Mouse (Mus musculus): ENCODE data around the gene Gpat2. TPM values are rescaled to one million over a fixed set of nuclear protein-coding genes. Genes with fewer than 3 reads are reported as not detected.

Gpat2 gene
- polyA plus RNA-seq, 1 experiment from 2014 or later = 0.40 TPM

- whole genome bisulfite sequencing = 57% methylated on average over 6 of the region's 6 CpGs
- Histone ChIP-seq H3K4me3 (ENCODE audit: low read depth, low read length) (no peak overlapping the region), H3K4me2 (ENCODE audit: low read depth, low read length, severe bottlenecking) (no peak overlapping the region), H3K27me3 (ENCODE audit: control insufficient read depth, insufficient read depth, low read length) (0 out of 2 replicates have a peak, but pooled peaks cover 2% of the 10 kb centered on the region), H3K36me3 (ENCODE audit: control insufficient read depth, insufficient read depth, low read length) (no peaks in the 10 kb centered on the region), H3K9me3 (ENCODE audit: control insufficient read depth, low read length) (no peaks in the 10 kb centered on the region), H3K4me1 (replicated peaks; ENCODE audit: control insufficient read depth, insufficient read depth, low read length) (no peaks in the 10 kb centered on the region), H3K9ac (ENCODE audit: low read length) (no peak overlapping the region), H3K27ac (ENCODE audit: low read depth, low read length) (no peak overlapping the region)
- no peak for ATAC-seq (replicated peaks; ENCODE audit: low FRiP score)
- no peak for DNase-seq (ENCODE audit: low spot score)
Measured at GRCm38 (mm10) chr2:127451748-127452147, 26.7 kb downstream of the Gpat2 start.

GRCm38 (mm10) chr2:127453141-127453540 is 28.1 kb downstream of the Gpat2 start:
- no peak for ATAC-seq (replicated peaks; ENCODE audit: low FRiP score)
- Histone ChIP-seq H3K36me3 (ENCODE audit: control insufficient read depth, insufficient read depth, low read length) (no peaks in the 10 kb centered on the region), H3K9me3 (ENCODE audit: control insufficient read depth, low read length) (no peaks in the 10 kb centered on the region), H3K27me3 (ENCODE audit: control insufficient read depth, insufficient read depth, low read length) (0 out of 2 replicates have a peak, but pooled peaks cover 2% of the 10 kb centered on the region), H3K4me1 (replicated peaks; ENCODE audit: control insufficient read depth, insufficient read depth, low read length) (no peaks in the 10 kb centered on the region), H3K4me3 (ENCODE audit: low read depth, low read length) (no peak overlapping the region), H3K4me2 (ENCODE audit: low read depth, low read length, severe bottlenecking) (no peak overlapping the region), H3K9ac (ENCODE audit: low read length) (no peak overlapping the region), H3K27ac (ENCODE audit: low read depth, low read length) (no peak overlapping the region)
- 80% methylated on average over 9 of the region's 9 CpGs for WGBS
- DNase-seq (ENCODE audit: low spot score) = no peak

GRCm38 (mm10) chr2:127453764-127454163 is 28.8 kb downstream of the Gpat2 start:
- Histone ChIP-seq H3K9me3 (ENCODE audit: control insufficient read depth, low read length) (no peaks in the 10 kb centered on the region), H3K9ac (ENCODE audit: low read length) (no peak overlapping the region), H3K36me3 (ENCODE audit: control insufficient read depth, insufficient read depth, low read length) (no peaks in the 10 kb centered on the region), H3K4me2 (ENCODE audit: low read depth, low read length, severe bottlenecking) (no peak overlapping the region), H3K27ac (ENCODE audit: low read depth, low read length) (no peak overlapping the region), H3K4me3 (ENCODE audit: low read depth, low read length) (no peak overlapping the region), H3K27me3 (ENCODE audit: control insufficient read depth, insufficient read depth, low read length) (0 out of 2 replicates have a peak, but pooled peaks cover 2% of the 10 kb centered on the region), H3K4me1 (replicated peaks; ENCODE audit: control insufficient read depth, insufficient read depth, low read length) (no peaks in the 10 kb centered on the region)
- 3% methylated on average over 5 of the region's 5 CpGs for WGBS
- no peak for ATAC-seq (replicated peaks; ENCODE audit: low FRiP score)
- peak; percentile 83 for DNase-seq (ENCODE audit: low spot score)

GRCm38 (mm10) chr2:127459341-127459740 is 34.3 kb downstream of the Gpat2 start:
- Histone ChIP-seq H3K4me3 (ENCODE audit: low read depth, low read length) (no peak overlapping the region), H3K27ac (ENCODE audit: low read depth, low read length) (no peak overlapping the region), H3K9me3 (ENCODE audit: control insufficient read depth, low read length) (no peaks in the 10 kb centered on the region), H3K4me1 (replicated peaks; ENCODE audit: control insufficient read depth, insufficient read depth, low read length) (no peaks in the 10 kb centered on the region), H3K36me3 (ENCODE audit: control insufficient read depth, insufficient read depth, low read length) (no peaks in the 10 kb centered on the region), H3K9ac (ENCODE audit: low read length) (no peak overlapping the region), H3K4me2 (ENCODE audit: low read depth, low read length, severe bottlenecking) (no peak overlapping the region), H3K27me3 (ENCODE audit: control insufficient read depth, insufficient read depth, low read length) (0 out of 2 replicates have a peak, but pooled peaks cover under 1% of the 10 kb centered on the region)
- WGBS = 85% methylated on average over 2 of the region's 2 CpGs
- ATAC-seq (replicated peaks; ENCODE audit: low FRiP score) (no peak), DNase-seq (ENCODE audit: low spot score) (no peak)

GRCm38 (mm10) chr2:127461351-127461750 is 36.4 kb downstream of the Gpat2 start:
- H3K9ac ChIP-seq (ENCODE audit: low read length) = no peak overlapping the region
- H3K27ac ChIP-seq (ENCODE audit: low read depth, low read length) = no peak overlapping the region
- H3K4me3 ChIP-seq (ENCODE audit: low read depth, low read length) = no peak overlapping the region
- H3K9me3 ChIP-seq (ENCODE audit: control insufficient read depth, low read length) = no peaks in the 10 kb centered on the region
- 54% methylated on average over 9 of the region's 9 CpGs for WGBS
- H3K36me3 ChIP-seq (ENCODE audit: control insufficient read depth, insufficient read depth, low read length) = no peaks in the 10 kb centered on the region
- no peaks in the 10 kb centered on the region for H3K27me3 ChIP-seq (ENCODE audit: control insufficient read depth, insufficient read depth, low read length)
- DNase-seq (ENCODE audit: low spot score) (no peak), ATAC-seq (replicated peaks; ENCODE audit: low FRiP score) (no peak)
- no peaks in the 10 kb centered on the region for H3K4me1 ChIP-seq (replicated peaks; ENCODE audit: control insufficient read depth, insufficient read depth, low read length)
- no peak overlapping the region for H3K4me2 ChIP-seq (ENCODE audit: low read depth, low read length, severe bottlenecking)

GRCm38 (mm10) chr2:127462314-127462713 is 37.3 kb downstream of the Gpat2 start:
- Histone ChIP-seq H3K4me2 (ENCODE audit: low read depth, low read length, severe bottlenecking) (no peak overlapping the region), H3K4me3 (ENCODE audit: low read depth, low read length) (no peak overlapping the region), H3K27ac (ENCODE audit: low read depth, low read length) (no peak overlapping the region), H3K27me3 (ENCODE audit: control insufficient read depth, insufficient read depth, low read length) (no peaks in the 10 kb centered on the region), H3K4me1 (replicated peaks; ENCODE audit: control insufficient read depth, insufficient read depth, low read length) (no peaks in the 10 kb centered on the region), H3K9me3 (ENCODE audit: control insufficient read depth, low read length) (no peaks in the 10 kb centered on the region), H3K9ac (ENCODE audit: low read length) (no peak overlapping the region), H3K36me3 (ENCODE audit: control insufficient read depth, insufficient read depth, low read length) (no peaks in the 10 kb centered on the region)
- peak; percentile 71 for ATAC-seq (replicated peaks; ENCODE audit: low FRiP score)
- peak; percentile 77 for DNase-seq (ENCODE audit: low spot score)
- WGBS = 20% methylated on average over 8 of the region's 8 CpGs

- Histone ChIP-seq H3K4me3 (ENCODE audit: low read depth, low read length) (no peak overlapping the region), H3K27ac (ENCODE audit: low read depth, low read length) (no peak overlapping the region), H3K4me1 (replicated peaks; ENCODE audit: control insufficient read depth, insufficient read depth, low read length) (no peaks in the 10 kb centered on the region), H3K4me2 (ENCODE audit: low read depth, low read length, severe bottlenecking) (no peak overlapping the region), H3K9ac (ENCODE audit: low read length) (no peak overlapping the region), H3K27me3 (ENCODE audit: control insufficient read depth, insufficient read depth, low read length) (no peaks in the 10 kb centered on the region), H3K9me3 (ENCODE audit: control insufficient read depth, low read length) (no peaks in the 10 kb centered on the region), H3K36me3 (ENCODE audit: control insufficient read depth, insufficient read depth, low read length) (no peaks in the 10 kb centered on the region)
- WGBS = 89% methylated on average over 5 of the region's 5 CpGs
- ATAC-seq (replicated peaks; ENCODE audit: low FRiP score) (no peak), DNase-seq (ENCODE audit: low spot score) (no peak)
Measured at GRCm38 (mm10) chr2:127470183-127470582, 45.2 kb downstream of the Gpat2 start.

GRCm38 (mm10) chr2:127470661-127471060 is 45.7 kb downstream of the Gpat2 start:
- no peak for DNase-seq (ENCODE audit: low spot score)
- ATAC-seq (replicated peaks; ENCODE audit: low FRiP score) = no peak
- no peaks in the 10 kb centered on the region for H3K4me1 ChIP-seq (replicated peaks; ENCODE audit: control insufficient read depth, insufficient read depth, low read length)
- 93% methylated on average over 10 of the region's 10 CpGs for WGBS
- no peaks in the 10 kb centered on the region for H3K27me3 ChIP-seq (ENCODE audit: control insufficient read depth, insufficient read depth, low read length)
- no peak overlapping the region for H3K9ac ChIP-seq (ENCODE audit: low read length)
- H3K4me2 ChIP-seq (ENCODE audit: low read depth, low read length, severe bottlenecking) = no peak overlapping the region
- no peak overlapping the region for H3K27ac ChIP-seq (ENCODE audit: low read depth, low read length)
- no peak overlapping the region for H3K4me3 ChIP-seq (ENCODE audit: low read depth, low read length)
- H3K9me3 ChIP-seq (ENCODE audit: control insufficient read depth, low read length) = no peaks in the 10 kb centered on the region
- H3K36me3 ChIP-seq (ENCODE audit: control insufficient read depth, insufficient read depth, low read length) = no peaks in the 10 kb centered on the region

- Histone ChIP-seq H3K4me2 (ENCODE audit: low read depth, low read length, severe bottlenecking) (no peak overlapping the region), H3K36me3 (ENCODE audit: control insufficient read depth, insufficient read depth, low read length) (no peaks in the 10 kb centered on the region), H3K27me3 (ENCODE audit: control insufficient read depth, insufficient read depth, low read length) (no peaks in the 10 kb centered on the region), H3K9me3 (ENCODE audit: control insufficient read depth, low read length) (no peaks in the 10 kb centered on the region), H3K27ac (ENCODE audit: low read depth, low read length) (no peak overlapping the region), H3K4me3 (ENCODE audit: low read depth, low read length) (no peak overlapping the region), H3K9ac (ENCODE audit: low read length) (no peak overlapping the region), H3K4me1 (replicated peaks; ENCODE audit: control insufficient read depth, insufficient read depth, low read length) (no peaks in the 10 kb centered on the region)
- no peak for ATAC-seq (replicated peaks; ENCODE audit: low FRiP score)
- no peak for DNase-seq (ENCODE audit: low spot score)
- 90% methylated on average over 8 of the region's 8 CpGs for WGBS
Measured at GRCm38 (mm10) chr2:127471281-127471680, 46.3 kb downstream of the Gpat2 start.

Measured in forebrain, embryonic 11.5 days (tissue).